Mouse (Mus musculus): Measurements from ENCODE around the gene Bcl7a. TPM values are rescaled to one million over a fixed set of nuclear protein-coding genes. Genes with fewer than 3 reads are reported as not detected.

The Bcl7a gene
- polyA plus RNA-seq, 1 experiment from 2014 or later: 27.4 TPM

- TF ChIP-seq CTCF (IDR thresholded peaks at IDR 0.05; ENCODE audit: low read depth): no peak
- Histone ChIP-seq H3K36me3 (ENCODE audit: insufficient read depth, low read length) (no peaks in the 10 kb centered on the region), H3K9ac (ENCODE audit: low read depth, low read length) (no peak overlapping the region), H3K27me3 (ENCODE audit: insufficient read depth, low read length) (no peaks in the 10 kb centered on the region), H3K4me2 (ENCODE audit: low read length) (no peak overlapping the region), H3K9me3 (replicated peaks; ENCODE audit: low read length) (no peaks in the 10 kb centered on the region), H3K4me3 (replicated peaks; ENCODE audit: low read depth, low read length) (no peak overlapping the region), H3K27ac (no peak overlapping the region), H3K4me1 (replicated peaks; ENCODE audit: insufficient read depth, low read length) (0 out of 2 replicates have a peak, but pooled peaks cover 6% of the 10 kb centered on the region)
- DNase-seq (ENCODE audit: low spot score) (no peak), ATAC-seq (replicated peaks; ENCODE audit: low FRiP score, low read depth) (no peak)
- 38% methylated on average over 11 of the region's 11 CpGs for WGBS
Measured at GRCm38 (mm10) chr5:123313851-123314380, 29.7 kb upstream of the Bcl7a start.

GRCm38 (mm10) chr5:123315219-123315866 lies 28.3 kb upstream of the Bcl7a start:
- H3K9me3 ChIP-seq (replicated peaks; ENCODE audit: low read length): no peaks in the 10 kb centered on the region
- H3K27me3 ChIP-seq (ENCODE audit: insufficient read depth, low read length): no peaks in the 10 kb centered on the region
- TF ChIP-seq CTCF (IDR thresholded peaks at IDR 0.05; ENCODE audit: low read depth): no peak
- ATAC-seq (replicated peaks; ENCODE audit: low FRiP score, low read depth): no peak
- H3K36me3 ChIP-seq (ENCODE audit: insufficient read depth, low read length): no peaks in the 10 kb centered on the region
- H3K4me1 ChIP-seq (replicated peaks; ENCODE audit: insufficient read depth, low read length): 0 out of 2 replicates have a peak, but pooled peaks cover 6% of the 10 kb centered on the region
- H3K4me3 ChIP-seq (replicated peaks; ENCODE audit: low read depth, low read length): no peak overlapping the region
- 54% methylated on average over 8 of the region's 10 CpGs for WGBS
- no peak overlapping the region for H3K27ac ChIP-seq
- no peak for DNase-seq (ENCODE audit: low spot score)
- no peak overlapping the region for H3K4me2 ChIP-seq (ENCODE audit: low read length)
- no peak overlapping the region for H3K9ac ChIP-seq (ENCODE audit: low read depth, low read length)

GRCm38 (mm10) chr5:123317992-123318391 lies 25.6 kb upstream of the Bcl7a start:
- peak overlapping the region; percentile 61 for H3K4me2 ChIP-seq (ENCODE audit: low read length)
- DNase-seq (ENCODE audit: low spot score) (peak; percentile 82), ATAC-seq (replicated peaks; ENCODE audit: low FRiP score, low read depth) (no peak)
- H3K4me3 ChIP-seq (replicated peaks; ENCODE audit: low read depth, low read length): peak overlapping the region; percentile 34
- H3K27ac ChIP-seq: peak overlapping the region; percentile 57; the same call in 1 of the 2 replicates
- 11% methylated on average over 6 of the region's 6 CpGs for WGBS
- H3K9me3 ChIP-seq (replicated peaks; ENCODE audit: low read length): no peaks in the 10 kb centered on the region
- TF ChIP-seq CTCF (IDR thresholded peaks at IDR 0.05; ENCODE audit: low read depth): no peak
- H3K9ac ChIP-seq (ENCODE audit: low read depth, low read length): peak overlapping the region; percentile 47; the same call in 1 of the 2 replicates
- no peaks in the 10 kb centered on the region for H3K36me3 ChIP-seq (ENCODE audit: insufficient read depth, low read length)
- H3K27me3 ChIP-seq (ENCODE audit: insufficient read depth, low read length): no peaks in the 10 kb centered on the region
- 0 out of 2 replicates have a peak, but pooled peaks cover 6% of the 10 kb centered on the region for H3K4me1 ChIP-seq (replicated peaks; ENCODE audit: insufficient read depth, low read length)

GRCm38 (mm10) chr5:123320136-123320535 lies 23.5 kb upstream of the Bcl7a start:
- ATAC-seq (replicated peaks; ENCODE audit: low FRiP score, low read depth): no peak
- DNase-seq (ENCODE audit: low spot score): no peak
- H3K4me2 ChIP-seq (ENCODE audit: low read length): no peak overlapping the region
- TF ChIP-seq CTCF (IDR thresholded peaks at IDR 0.05; ENCODE audit: low read depth): peak; percentile 15; the same call in 1 of the 2 replicates
- 94% methylated on average over 3 of the region's 3 CpGs for WGBS
- no peak overlapping the region for H3K27ac ChIP-seq
- peaks cover 12% of the 10 kb centered on the region; the same call in 1 of the 2 replicates for H3K4me1 ChIP-seq (replicated peaks; ENCODE audit: insufficient read depth, low read length)
- H3K9ac ChIP-seq (ENCODE audit: low read depth, low read length): no peak overlapping the region
- H3K9me3 ChIP-seq (replicated peaks; ENCODE audit: low read length): no peaks in the 10 kb centered on the region
- no peak overlapping the region for H3K4me3 ChIP-seq (replicated peaks; ENCODE audit: low read depth, low read length)
- no peaks in the 10 kb centered on the region for H3K36me3 ChIP-seq (ENCODE audit: insufficient read depth, low read length)
- H3K27me3 ChIP-seq (ENCODE audit: insufficient read depth, low read length): no peaks in the 10 kb centered on the region

GRCm38 (mm10) chr5:123324242-123324641 lies 19.4 kb upstream of the Bcl7a start:
- Histone ChIP-seq H3K27ac (0 out of 2 replicates have a peak overlapping the region, but pooled peaks have one; percentile 5), H3K4me2 (ENCODE audit: low read length) (no peak overlapping the region), H3K4me3 (replicated peaks; ENCODE audit: low read depth, low read length) (no peak overlapping the region), H3K9me3 (replicated peaks; ENCODE audit: low read length) (no peaks in the 10 kb centered on the region), H3K36me3 (ENCODE audit: insufficient read depth, low read length) (no peaks in the 10 kb centered on the region), H3K9ac (ENCODE audit: low read depth, low read length) (no peak overlapping the region), H3K4me1 (replicated peaks; ENCODE audit: insufficient read depth, low read length) (peaks cover 14% of the 10 kb centered on the region), H3K27me3 (ENCODE audit: insufficient read depth, low read length) (no peaks in the 10 kb centered on the region)
- 23% methylated on average over 15 of the region's 15 CpGs for WGBS
- no peak for TF ChIP-seq CTCF (IDR thresholded peaks at IDR 0.05; ENCODE audit: low read depth)
- ATAC-seq (replicated peaks; ENCODE audit: low FRiP score, low read depth) (no peak), DNase-seq (ENCODE audit: low spot score) (peak; percentile 64)

GRCm38 (mm10) chr5:123326006-123326750 lies 17.5 kb upstream of the Bcl7a start:
- no peaks in the 10 kb centered on the region for H3K9me3 ChIP-seq (replicated peaks; ENCODE audit: low read length)
- H3K27me3 ChIP-seq (ENCODE audit: insufficient read depth, low read length): no peaks in the 10 kb centered on the region
- H3K36me3 ChIP-seq (ENCODE audit: insufficient read depth, low read length): no peaks in the 10 kb centered on the region
- H3K4me3 ChIP-seq (replicated peaks; ENCODE audit: low read depth, low read length): no peak overlapping the region
- peak; percentile 36 for DNase-seq (ENCODE audit: low spot score)
- H3K27ac ChIP-seq: peak overlapping the region; percentile 50
- no peak for TF ChIP-seq CTCF (IDR thresholded peaks at IDR 0.05; ENCODE audit: low read depth)
- peak; percentile 12; the same call in 1 of the 2 replicates for ATAC-seq (replicated peaks; ENCODE audit: low FRiP score, low read depth)
- H3K4me2 ChIP-seq (ENCODE audit: low read length): 0 out of 2 replicates have a peak overlapping the region, but pooled peaks have one; percentile 13
- H3K9ac ChIP-seq (ENCODE audit: low read depth, low read length): no peak overlapping the region
- H3K4me1 ChIP-seq (replicated peaks; ENCODE audit: insufficient read depth, low read length): peaks cover 14% of the 10 kb centered on the region
- WGBS: 57% methylated on average over 15 of the region's 15 CpGs
